Mouse (Mus musculus) colon, adult 2 months (tissue): ENCODE results near the gene Csmd2. TPM values are rescaled to one million over a fixed set of nuclear protein-coding genes. Genes with fewer than 3 reads are reported as not detected.

Experiments
- polyA plus RNA-seq: library from polyadenylated mRNA; depleted of rRNA; stranded (reverse); fragments of >200 nt; gene quantifications from 2 replicates; pipeline ENCODE4 v1.2.3, GENCODE M21; 2012; rRNA removed

The Csmd2 gene
- polyA plus RNA-seq = 0.06 and 0.08 TPM in 2 replicates

DNA sequence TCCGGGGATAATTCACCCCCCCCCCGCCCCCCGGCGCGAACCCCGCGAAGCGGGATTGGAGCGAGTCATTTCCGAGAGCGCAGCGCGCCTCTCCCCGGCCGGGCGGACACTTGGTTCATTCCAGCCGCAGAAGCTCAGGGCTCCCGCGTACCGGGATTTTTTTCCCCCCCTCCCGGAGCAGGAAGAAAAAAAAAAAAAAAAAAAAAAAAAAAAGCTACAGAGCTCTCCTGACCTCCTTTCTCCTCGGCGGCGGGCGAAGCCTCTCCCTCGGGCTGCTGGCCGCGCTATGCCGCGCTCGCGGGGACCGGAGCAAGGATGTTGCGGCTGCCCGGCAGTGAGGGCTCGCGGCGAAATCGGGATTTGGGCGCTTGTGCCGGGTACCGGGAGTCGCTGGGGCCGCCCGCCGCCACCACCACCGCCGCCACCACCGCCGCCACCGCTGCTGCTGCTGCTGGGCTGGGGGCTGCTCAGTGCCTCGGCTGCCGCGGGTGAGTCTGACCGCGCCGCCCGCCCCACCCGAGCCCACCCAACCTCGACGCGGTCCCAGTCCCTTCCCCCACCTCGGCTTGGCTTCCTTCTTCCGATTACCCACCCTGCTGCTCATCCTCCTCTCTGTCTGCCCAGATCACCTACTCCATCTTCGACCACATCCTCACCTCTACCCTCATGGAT is at the start of gene Csmd2:
Csmd2 (plus strand) TSS at position 74 of the 672 bp plus-strand sequence.

DNA sequence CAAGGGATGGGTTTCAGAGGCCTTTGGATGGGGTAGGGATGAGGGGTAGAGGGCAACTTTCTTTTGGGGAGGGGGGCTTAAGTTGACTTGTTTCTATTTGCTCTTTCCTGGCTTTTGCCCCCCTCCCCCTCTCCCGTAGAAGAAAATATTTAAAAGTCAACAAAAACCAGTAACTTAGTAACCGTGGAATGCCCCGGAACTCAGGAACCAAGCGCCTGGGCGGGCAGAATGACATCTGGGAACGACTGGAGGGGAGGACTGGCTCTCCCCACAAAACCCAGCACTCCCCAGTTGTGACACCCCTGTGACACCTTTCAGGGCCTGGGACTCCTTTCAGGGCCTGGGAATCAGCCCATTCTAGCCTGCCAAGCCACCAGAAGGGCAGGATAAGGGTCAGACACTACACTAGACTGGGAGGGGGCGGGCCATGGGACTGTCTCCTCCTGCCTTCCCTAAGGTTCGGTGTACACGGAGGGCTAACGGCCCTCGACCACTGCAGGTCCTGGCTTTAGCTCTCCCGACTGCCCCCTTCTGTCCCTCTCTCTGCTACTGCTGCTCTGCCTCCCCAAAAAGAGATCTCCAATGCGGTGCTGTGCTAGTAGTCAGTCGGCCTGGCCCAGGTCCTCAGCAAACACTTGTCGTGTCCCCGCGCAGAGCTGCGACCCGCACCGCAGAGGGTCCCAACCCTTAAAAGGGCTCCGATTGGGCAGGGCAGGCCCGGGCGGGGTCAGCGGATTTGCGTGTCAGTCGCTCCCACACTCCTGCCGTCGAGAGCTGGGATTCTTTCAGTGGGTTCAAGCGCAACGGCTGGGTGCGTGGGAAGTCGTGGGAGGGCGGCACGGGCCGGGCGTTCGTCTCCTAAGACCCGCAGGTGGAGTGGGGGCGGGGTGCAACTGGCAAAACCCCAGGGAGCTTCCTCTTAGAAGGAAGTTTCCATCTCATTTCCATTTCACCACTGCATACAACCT is 16.5 kb upstream of the Csmd2 start, which contains the start of gene CK137956:
CK137956 (minus strand) TSS at position 51 of the 968 bp plus-strand sequence.

DNA sequence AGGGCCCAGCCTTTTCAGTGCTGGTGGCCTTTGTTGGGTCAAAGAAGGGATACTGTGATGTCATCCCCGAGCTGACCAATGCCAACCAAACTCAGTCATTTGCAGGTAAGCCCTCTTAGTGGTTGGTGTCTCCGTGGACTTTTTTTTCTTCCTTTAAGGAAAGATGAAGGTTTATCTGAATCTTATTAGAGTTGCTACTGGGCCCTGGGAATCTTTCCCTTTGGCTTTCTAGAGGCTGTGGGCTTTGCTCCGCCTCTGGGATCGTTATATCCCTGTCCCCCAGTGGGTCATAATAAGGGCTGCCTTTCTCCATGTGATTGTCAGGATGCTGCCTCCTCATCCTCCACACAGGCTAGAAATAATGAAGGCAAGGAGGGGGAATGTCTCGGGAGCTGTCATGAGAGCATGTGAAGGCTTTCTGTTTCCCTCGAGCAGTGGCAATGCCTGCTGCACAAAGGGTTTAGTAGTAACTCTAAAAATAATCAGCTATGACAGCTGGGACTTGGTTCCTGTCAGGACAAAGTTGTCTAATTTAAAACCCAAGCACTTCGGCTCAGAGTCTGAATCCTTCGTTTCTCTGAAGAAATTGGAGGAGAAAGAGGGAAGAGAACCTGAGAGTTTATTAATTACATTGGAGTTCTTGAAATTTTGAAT is 273.4 kb downstream of the Csmd2 start, which contains the start of gene Hmgb4:
Hmgb4 (minus strand) TSS at position 51 of the 654 bp plus-strand sequence.

DNA sequence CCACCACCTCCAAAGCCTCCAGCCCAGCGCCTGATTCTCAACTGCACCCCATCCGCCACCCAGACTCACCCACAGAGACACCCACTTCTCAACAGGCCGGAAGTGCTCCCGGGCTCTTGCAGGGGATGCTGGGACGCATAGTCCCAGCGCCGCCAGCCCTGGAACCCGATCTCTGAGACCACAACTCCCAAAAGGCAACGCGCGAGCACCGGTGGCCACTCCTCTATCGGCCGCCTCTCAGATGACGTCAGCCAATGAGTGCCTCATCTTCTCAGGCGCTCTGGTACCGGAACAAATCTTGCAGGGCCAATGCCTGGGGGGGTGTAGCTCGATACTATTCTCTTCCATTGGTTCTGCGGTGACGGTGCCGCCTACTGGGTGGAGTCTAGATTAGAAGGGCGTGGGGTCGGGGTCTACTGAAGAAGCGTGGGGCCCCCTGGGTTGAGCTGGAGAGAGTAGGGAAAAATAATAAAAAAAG is 622.3 kb downstream of the Csmd2 start, which contains the start of gene Zscan20:
Zscan20 (minus strand) TSS at position 174 of the 478 bp plus-strand sequence.

Other genes with a start within 250 kb of the Csmd2 start
- not detected in 2 replicates for gene CK137956, start 16.9 kb upstream of the Csmd2 start, polyA plus RNA-seq